Comparison of ENCODE assay signal across 17 mouse cellular contexts in the genomic region with DNA sequence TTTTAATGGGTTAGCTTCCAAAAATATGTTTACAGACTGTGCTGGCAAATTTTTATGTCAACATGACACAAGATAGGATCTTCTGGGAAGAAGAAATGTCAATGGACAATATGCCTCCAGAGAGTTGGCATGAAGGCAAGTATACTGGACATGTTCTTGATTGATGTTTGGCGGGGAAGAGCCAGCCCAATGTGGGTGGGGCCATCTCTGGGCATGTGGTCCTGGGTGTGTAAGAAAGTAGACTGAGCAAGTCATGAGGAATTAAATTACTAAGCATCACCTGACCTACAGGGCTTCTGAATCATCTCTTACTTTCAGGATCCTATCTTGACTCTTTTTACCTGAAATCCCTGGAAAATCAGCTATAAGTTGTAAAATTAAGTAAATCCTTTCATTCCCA.
"Had no signal": no experiment of that assay in that cellular context is flagged by ENCODE, and none has a peak within 500 bp of the region (broad histone marks: within the 10 kb centered on the region; RNA-seq: fewer than 3 reads in every experiment).

No protein-coding gene starts in this region.

- H3K27ac ChIP-seq: midbrain, embryonic 10.5 days; neural tube, embryonic 13.5 days; neural tube, embryonic 15.5 days had no signal

- DNase-seq: lung, adult 18-20 months; lung, embryonic 14.5 days; lung, postnatal 10 days; lung, postnatal 4 days; retina, postnatal 1 day; right cerebral cortex, adult 18-20 months; right cerebral cortex, postnatal 25 days; right cerebral cortex, postnatal 4 days; spleen, adult 18-20 months; thymus, adult 18-20 months; thymus, postnatal 14 days; thymus, postnatal 36 days had no signal

- H3K9ac ChIP-seq: lung, embryonic 14.5 days; neural tube, embryonic 13.5 days; neural tube, embryonic 15.5 days had no signal

- H3K36me3 ChIP-seq: midbrain, embryonic 10.5 days; neural tube, embryonic 13.5 days; neural tube, embryonic 15.5 days had no signal

- H3K4me3 ChIP-seq: midbrain, embryonic 10.5 days; myocyte; neural tube, embryonic 13.5 days; neural tube, embryonic 15.5 days had no signal

- H3K9me3 ChIP-seq: midbrain, embryonic 10.5 days; neural tube, embryonic 13.5 days; neural tube, embryonic 15.5 days had no signal

- H3K4me2 ChIP-seq: lung, embryonic 14.5 days; neural tube, embryonic 13.5 days; neural tube, embryonic 15.5 days had no signal

- ATAC-seq: midbrain, embryonic 16.5 days had no signal

- H3K4me1 ChIP-seq: midbrain, embryonic 10.5 days; neural tube, embryonic 13.5 days; neural tube, embryonic 15.5 days had no signal

- H3K27me3 ChIP-seq: neural tube, embryonic 13.5 days; neural tube, embryonic 15.5 days had no signal
